Mouse (Mus musculus): ENCODE measurements at regions not wholly inside any gene's neighbourhood (a gene's known extent, or its start where the extent isn't known, plus 50 kb on each side); places are given as distances from the start of the nearest gene placed in this dataset.

DNA sequence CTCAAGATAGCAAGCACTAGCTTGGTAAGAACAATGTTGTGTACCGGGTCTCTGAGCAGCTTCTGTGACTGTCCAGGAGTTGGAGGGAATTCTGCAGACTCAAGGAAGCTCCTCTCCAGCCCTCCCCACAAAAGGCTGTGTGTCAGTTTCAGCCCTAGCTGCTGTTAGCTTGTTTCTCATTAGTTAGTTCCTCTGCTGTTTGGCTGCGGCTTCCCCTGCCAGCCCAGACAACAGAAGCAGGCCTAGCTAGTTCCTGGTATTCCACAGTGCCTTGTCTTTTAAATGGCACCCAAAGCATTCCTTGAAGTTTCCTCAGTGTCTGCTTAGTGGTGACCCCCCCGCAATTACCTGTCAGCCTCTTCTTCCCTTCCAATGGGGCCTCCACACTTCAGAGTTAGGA lies 154.2 kb downstream of the Cetn3 start:
- TF ChIP-seq USF1 (IDR thresholded peaks at IDR 0.05; ENCODE audit: low read depth) (no peak), POLR2A (IDR thresholded peaks at IDR 0.05; ENCODE audit: insufficient read length, low read depth) (no peak), TCF12 (IDR thresholded peaks at IDR 0.05; ENCODE audit: insufficient read depth, poor library complexity, severe bottlenecking) (no peak), MYOD1 (IDR thresholded peaks at IDR 0.05; ENCODE audit: control insufficient read depth in 1 of 3, insufficient read length in 2 of 3, low read depth in 2 of 3) (no peak)

All from myocyte (in vitro differentiated cells).